Mouse (Mus musculus): ENCODE results near the gene Mrps30. TPM values are rescaled to one million over a fixed set of nuclear protein-coding genes. Genes with fewer than 3 reads are reported as not detected.
"Not testable (repeated sequence)": the region's sequence is repeated elsewhere in the genome, so short reads cannot be mapped to it uniquely, and the experiment has no call there.

The Mrps30 gene
- total and polyA plus RNA-seq, 2 experiments from 2014 or later, result 22.3 to 31.5 TPM

DNA sequence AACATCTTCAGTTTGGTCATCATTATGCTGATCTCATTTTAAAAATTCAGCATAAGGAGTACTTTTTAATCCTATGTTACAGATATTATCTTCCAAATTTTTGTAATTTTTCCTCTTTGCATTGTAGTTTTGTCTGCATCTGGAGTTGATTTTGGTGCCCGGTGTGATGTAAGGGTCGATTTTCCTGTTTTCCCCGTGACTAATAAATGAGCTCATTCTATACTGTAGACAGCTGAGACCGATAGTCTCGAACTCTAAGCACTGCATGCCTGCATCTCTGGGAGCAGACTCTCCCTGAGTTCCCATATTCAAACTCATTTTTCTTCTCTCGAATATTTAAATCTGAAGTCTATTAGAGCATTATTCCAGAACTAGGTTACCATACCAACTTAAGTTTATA lies 13.3 kb upstream of the Mrps30 start:
- DNase-seq (ENCODE audit: low spot score) (no peak), ATAC-seq (no peak)
- Histone ChIP-seq H3K9me3 (ENCODE audit: low read length) (no peaks in the 10 kb centered on the region), H3K27ac (no peak overlapping the region), H3K4me1 (ENCODE audit: insufficient read depth, low read length) (no peaks in the 10 kb centered on the region), H3K4me3 (ENCODE audit: low read length) (no peak overlapping the region), H3K9ac (replicated peaks; ENCODE audit: low read length) (no peak overlapping the region), H3K36me3 (ENCODE audit: insufficient read depth, low read length) (no peaks in the 10 kb centered on the region), H3K4me2 (ENCODE audit: low read depth, low read length) (no peak overlapping the region), H3K27me3 (ENCODE audit: insufficient read depth, low read length) (no peaks in the 10 kb centered on the region)
- TF ChIP-seq CTCF (IDR thresholded peaks at IDR 0.05; ENCODE audit: low read depth), result no peak
- WGBS, result 75% methylated on average over 6 of the region's 6 CpGs

DNA sequence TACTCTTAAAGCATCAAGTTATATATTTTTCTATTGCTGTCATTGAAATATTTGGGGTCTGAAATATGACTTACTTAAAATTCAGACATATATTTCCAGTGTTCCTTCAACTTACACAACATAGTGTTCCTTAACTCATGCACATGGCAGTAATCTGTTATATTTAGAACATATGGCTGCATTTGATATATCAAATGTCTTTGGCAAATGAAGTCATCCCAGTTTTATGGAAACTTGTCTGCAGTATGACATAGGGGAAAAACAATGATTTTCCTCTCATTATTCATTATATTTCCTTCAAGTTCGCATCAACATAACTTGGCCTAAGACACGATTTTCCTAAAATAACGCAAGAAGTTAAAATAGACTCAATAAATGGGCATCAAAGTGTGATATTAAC lies 8.8 kb upstream of the Mrps30 start:
- no peak overlapping the region for H3K9ac ChIP-seq (replicated peaks; ENCODE audit: low read length)
- no peak overlapping the region for H3K27ac ChIP-seq
- no peak overlapping the region for H3K4me3 ChIP-seq (ENCODE audit: low read length)
- H3K27me3 ChIP-seq (ENCODE audit: insufficient read depth, low read length), result no peaks in the 10 kb centered on the region
- H3K9me3 ChIP-seq (ENCODE audit: low read length), result no peaks in the 10 kb centered on the region
- TF ChIP-seq CTCF (IDR thresholded peaks at IDR 0.05; ENCODE audit: low read depth), result no peak
- no peak overlapping the region for H3K4me2 ChIP-seq (ENCODE audit: low read depth, low read length)
- no peaks in the 10 kb centered on the region for H3K4me1 ChIP-seq (ENCODE audit: insufficient read depth, low read length)
- DNase-seq (ENCODE audit: low spot score), result no peak
- ATAC-seq, result no peak
- WGBS, result 87% methylated on average over 3 of the region's 3 CpGs
- no peaks in the 10 kb centered on the region for H3K36me3 ChIP-seq (ENCODE audit: insufficient read depth, low read length)

DNA sequence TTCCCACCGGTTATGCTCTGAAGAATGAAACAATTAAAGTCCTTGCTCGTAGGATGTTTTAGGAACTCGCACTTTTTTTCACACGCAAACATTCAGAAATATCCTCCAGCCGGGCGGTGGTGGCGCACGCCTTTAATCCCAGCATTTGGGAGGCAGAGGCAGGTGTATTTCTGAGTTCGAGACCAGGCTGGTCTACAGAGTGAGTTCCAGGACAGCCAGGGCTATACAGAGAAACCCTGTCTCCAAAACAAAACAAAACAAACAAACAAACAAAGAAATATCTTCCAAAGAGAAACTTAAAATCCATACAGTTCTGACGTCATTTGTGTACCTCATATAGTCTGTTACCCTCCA lies 373 bp upstream of the Mrps30 start:
- H3K36me3 ChIP-seq (ENCODE audit: insufficient read depth, low read length), result peaks cover 14% of the 10 kb centered on the region
- ATAC-seq, result peak; percentile 76
- H3K9ac ChIP-seq (replicated peaks; ENCODE audit: low read length); H3K27me3 ChIP-seq (ENCODE audit: insufficient read depth, low read length); H3K27ac ChIP-seq; H3K9me3 ChIP-seq (ENCODE audit: low read length); DNase-seq (ENCODE audit: low spot score); H3K4me1 ChIP-seq (ENCODE audit: insufficient read depth, low read length): not testable (repeated sequence)
- 10% methylated on average over 10 of the region's 10 CpGs for WGBS
- H3K4me3 ChIP-seq (ENCODE audit: low read length), result peak overlapping the region; percentile 90
- peak overlapping the region; percentile 43 for H3K4me2 ChIP-seq (ENCODE audit: low read depth, low read length)

DNA sequence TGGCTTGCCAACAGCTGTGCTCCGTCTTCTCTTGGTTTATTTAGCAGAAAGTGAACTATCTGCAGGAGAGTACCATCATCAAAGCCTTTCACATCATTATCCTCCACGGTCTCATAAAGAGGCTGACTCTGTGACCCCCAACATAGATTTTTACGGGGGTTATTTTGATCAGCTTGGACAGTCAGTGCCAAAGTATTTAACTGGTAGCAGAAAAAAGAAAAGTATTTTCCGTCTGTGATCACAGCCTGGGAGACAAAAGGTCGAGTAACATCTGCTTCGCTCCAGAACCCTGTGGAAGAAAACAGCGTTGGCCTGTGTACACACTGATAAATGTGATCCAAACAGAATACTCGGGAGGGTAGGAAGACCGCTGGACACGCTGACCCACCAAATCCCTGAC lies 6.7 kb downstream of the Mrps30 start:
- ATAC-seq, result no peak
- no peak for DNase-seq (ENCODE audit: low spot score)
- TF ChIP-seq CTCF (IDR thresholded peaks at IDR 0.05; ENCODE audit: low read depth), result no peak
- H3K4me3 ChIP-seq (ENCODE audit: low read length), result no peak overlapping the region
- no peaks in the 10 kb centered on the region for H3K4me1 ChIP-seq (ENCODE audit: insufficient read depth, low read length)
- H3K4me2 ChIP-seq (ENCODE audit: low read depth, low read length), result no peak overlapping the region
- no peaks in the 10 kb centered on the region for H3K27me3 ChIP-seq (ENCODE audit: insufficient read depth, low read length)
- peaks cover 33% of the 10 kb centered on the region for H3K36me3 ChIP-seq (ENCODE audit: insufficient read depth, low read length)
- WGBS, result 85% methylated on average over 10 of the region's 10 CpGs
- H3K9me3 ChIP-seq (ENCODE audit: low read length), result no peaks in the 10 kb centered on the region
- H3K9ac ChIP-seq (replicated peaks; ENCODE audit: low read length), result no peak overlapping the region
- no peak overlapping the region for H3K27ac ChIP-seq

GRCm38 (mm10) chr13:118379155-118379554 lies 7.9 kb downstream of the Mrps30 start:
- TF ChIP-seq CTCF (IDR thresholded peaks at IDR 0.05; ENCODE audit: low read depth), result peak; percentile 87
- Histone ChIP-seq H3K4me3 (ENCODE audit: low read length) (no peak overlapping the region), H3K27ac (no peak overlapping the region), H3K27me3 (ENCODE audit: insufficient read depth, low read length) (no peaks in the 10 kb centered on the region), H3K9ac (replicated peaks; ENCODE audit: low read length) (no peak overlapping the region), H3K36me3 (ENCODE audit: insufficient read depth, low read length) (peaks cover 32% of the 10 kb centered on the region), H3K9me3 (ENCODE audit: low read length) (no peaks in the 10 kb centered on the region), H3K4me2 (ENCODE audit: low read depth, low read length) (no peak overlapping the region), H3K4me1 (ENCODE audit: insufficient read depth, low read length) (no peaks in the 10 kb centered on the region)
- peak; percentile 81 for DNase-seq (ENCODE audit: low spot score)
- 62% methylated on average over 1 of the region's 1 CpGs for WGBS
- no peak for ATAC-seq

DNA sequence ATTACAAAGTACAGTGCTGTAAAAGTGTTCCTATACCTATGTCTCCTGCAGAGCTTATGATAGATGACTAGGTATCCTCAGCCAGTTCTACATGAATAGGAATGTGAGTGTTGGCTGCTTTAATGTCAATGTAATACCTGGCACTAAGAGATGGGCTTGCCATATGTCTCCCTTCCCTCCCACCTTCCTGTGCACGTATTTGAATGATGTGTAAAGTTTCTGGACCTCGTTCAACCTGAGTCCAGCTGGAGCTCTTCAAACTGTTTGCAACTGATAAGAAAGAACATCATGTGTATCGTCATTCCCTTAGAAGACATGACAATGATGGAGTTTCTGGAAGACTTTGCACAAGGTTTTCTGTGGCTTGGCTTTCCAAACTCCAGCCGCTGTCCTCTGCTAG lies 14.2 kb downstream of the Mrps30 start:
- ATAC-seq (no peak), DNase-seq (ENCODE audit: low spot score) (no peak)
- no peak overlapping the region for H3K4me3 ChIP-seq (ENCODE audit: low read length)
- H3K4me1 ChIP-seq (ENCODE audit: insufficient read depth, low read length), result no peaks in the 10 kb centered on the region
- no peak for TF ChIP-seq CTCF (IDR thresholded peaks at IDR 0.05; ENCODE audit: low read depth)
- no peaks in the 10 kb centered on the region for H3K36me3 ChIP-seq (ENCODE audit: insufficient read depth, low read length)
- no peak overlapping the region for H3K4me2 ChIP-seq (ENCODE audit: low read depth, low read length)
- no peaks in the 10 kb centered on the region for H3K27me3 ChIP-seq (ENCODE audit: insufficient read depth, low read length)
- H3K9me3 ChIP-seq (ENCODE audit: low read length), result no peaks in the 10 kb centered on the region
- H3K27ac ChIP-seq, result no peak overlapping the region
- WGBS, result 90% methylated on average over 4 of the region's 4 CpGs
- no peak overlapping the region for H3K9ac ChIP-seq (replicated peaks; ENCODE audit: low read length)

DNA sequence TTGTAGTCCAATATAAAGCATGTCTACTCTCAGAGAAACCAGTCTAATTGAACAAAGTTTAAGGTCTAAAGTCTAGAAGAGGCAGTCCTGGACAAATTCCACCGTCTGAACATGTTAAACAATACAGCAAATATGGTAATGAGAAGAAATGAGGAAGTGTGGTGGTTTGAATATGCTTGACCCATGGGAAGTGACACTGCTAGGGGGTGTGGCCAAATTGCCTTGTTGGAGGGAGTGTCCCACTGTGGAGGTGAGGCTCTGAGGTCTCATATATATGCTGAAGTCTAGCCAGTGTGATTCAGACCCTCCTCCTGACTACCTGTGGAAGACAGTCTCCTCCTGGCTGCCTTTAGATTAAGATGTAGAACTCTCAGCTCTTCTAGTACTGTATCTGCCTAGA lies 21.3 kb downstream of the Mrps30 start:
- no peaks in the 10 kb centered on the region for H3K4me1 ChIP-seq (ENCODE audit: insufficient read depth, low read length)
- no peak overlapping the region for H3K4me3 ChIP-seq (ENCODE audit: low read length)
- DNase-seq (ENCODE audit: low spot score) (no peak), ATAC-seq (no peak)
- H3K27ac ChIP-seq, result no peak overlapping the region
- H3K36me3 ChIP-seq (ENCODE audit: insufficient read depth, low read length), result no peaks in the 10 kb centered on the region
- no peak overlapping the region for H3K4me2 ChIP-seq (ENCODE audit: low read depth, low read length)
- TF ChIP-seq CTCF (IDR thresholded peaks at IDR 0.05; ENCODE audit: low read depth), result no peak
- WGBS, result 80% methylated on average over 1 of the region's 1 CpGs
- H3K9ac ChIP-seq (replicated peaks; ENCODE audit: low read length), result no peak overlapping the region
- H3K27me3 ChIP-seq (ENCODE audit: insufficient read depth, low read length), result no peaks in the 10 kb centered on the region
- H3K9me3 ChIP-seq (ENCODE audit: low read length), result no peaks in the 10 kb centered on the region

Measured in hindbrain, postnatal 0 days (tissue).